Mouse (Mus musculus) testis, adult 2 months (tissue): Measurements from ENCODE around the gene Sost. TPM values are rescaled to one million over a fixed set of nuclear protein-coding genes. Genes with fewer than 3 reads are reported as not detected.
A peak's percentile ranks its signal among the peaks of the same experiment; 100 is the strongest.

Experiments
- H3K27ac ChIP-seq: fragments of 200-500 bp; 2 replicates; pipeline ENCODE4 v1.5.1; 2012; ENCODE audit warnings: low read depth, low read length; ENCODE audit not compliant: control insufficient read depth, insufficient read depth
- H3K27me3 ChIP-seq: fragments of 200-500 bp; 2 replicates; pipeline ENCODE4 v1.6.1; 2012; ENCODE audit warnings: mild to moderate bottlenecking, low read length, moderate library complexity; ENCODE audit not compliant: control insufficient read depth, insufficient read depth
- H3K36me3 ChIP-seq: fragments of 200-500 bp; 2 replicates; pipeline ENCODE4 v1.6.1; 2012; ENCODE audit warnings: mild to moderate bottlenecking, low read length; ENCODE audit not compliant: control insufficient read depth, insufficient read depth
- H3K4me1 ChIP-seq: fragments of 200-500 bp; 2 replicates; pipeline ENCODE4 v1.6.1; 2012; ENCODE audit warnings: low read length; ENCODE audit not compliant: control insufficient read depth, insufficient read depth
- H3K4me3 ChIP-seq: fragments of 200-500 bp; 2 replicates; pipeline ENCODE4 v1.5.1; 2012; ENCODE audit warnings: low read depth, mild to moderate bottlenecking, low read length, moderate library complexity, mixed read lengths; ENCODE audit not compliant: control insufficient read depth
- CTCF ChIP-seq: fragments of 200-500 bp; IDR thresholded peaks from 2 replicates; pipeline ENCODE4 v1.5.1; 2012; ENCODE audit warnings: low read depth, mild to moderate bottlenecking, inconsistent platforms, low read length, moderate library complexity; ENCODE audit not compliant: control insufficient read depth, insufficient read depth, insufficient replicate concordance
- POLR2A ChIP-seq: fragments of 200-500 bp; IDR thresholded peaks from 2 replicates; pipeline ENCODE4 v1.6.1; 2012; ENCODE audit warnings: low read depth, mild to moderate bottlenecking, inconsistent platforms, low read length, moderate library complexity; ENCODE audit not compliant: control insufficient read depth
- polyA plus RNA-seq: library from polyadenylated mRNA; depleted of rRNA; stranded (reverse); fragments of >200 nt; gene quantifications from 2 replicates; pipeline ENCODE4 v1.2.3, GENCODE M21; 2012

The Sost gene
- polyA plus RNA-seq, 1 experiment: 2.4 TPM

DNA sequence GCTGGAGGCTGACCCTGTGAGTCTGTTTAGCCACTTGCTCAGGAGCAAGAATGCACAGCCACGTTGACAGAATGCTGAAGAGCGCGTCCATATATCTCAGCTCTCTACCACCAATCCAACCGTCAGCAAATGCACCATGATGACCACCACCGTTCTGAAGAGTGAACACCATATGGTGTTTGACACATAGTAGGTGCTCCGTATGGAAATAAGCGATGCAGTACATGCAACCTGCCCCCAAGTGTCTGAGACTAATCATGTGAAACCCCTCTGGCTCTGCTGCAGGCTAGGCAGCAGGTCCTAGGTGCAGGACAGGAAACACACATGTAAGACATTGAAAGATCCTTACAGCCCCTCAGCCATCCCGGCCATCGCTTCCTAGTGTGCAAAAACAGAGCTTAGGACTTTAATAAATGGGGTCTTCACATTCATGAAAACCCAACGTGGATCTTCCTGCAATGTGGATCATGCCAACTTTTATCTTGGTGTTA lies 16.7 kb upstream of the Sost start:
- Histone ChIP-seq H3K4me1 (peaks cover 12% of the 10 kb centered on the region), H3K27ac (no peak overlapping the region), H3K4me3 (peak overlapping the region; percentile 0), H3K36me3 (no peaks in the 10 kb centered on the region), H3K27me3 (no peaks in the 10 kb centered on the region)
- no peak for TF ChIP-seq POLR2A
- no peak for TF ChIP-seq CTCF

DNA sequence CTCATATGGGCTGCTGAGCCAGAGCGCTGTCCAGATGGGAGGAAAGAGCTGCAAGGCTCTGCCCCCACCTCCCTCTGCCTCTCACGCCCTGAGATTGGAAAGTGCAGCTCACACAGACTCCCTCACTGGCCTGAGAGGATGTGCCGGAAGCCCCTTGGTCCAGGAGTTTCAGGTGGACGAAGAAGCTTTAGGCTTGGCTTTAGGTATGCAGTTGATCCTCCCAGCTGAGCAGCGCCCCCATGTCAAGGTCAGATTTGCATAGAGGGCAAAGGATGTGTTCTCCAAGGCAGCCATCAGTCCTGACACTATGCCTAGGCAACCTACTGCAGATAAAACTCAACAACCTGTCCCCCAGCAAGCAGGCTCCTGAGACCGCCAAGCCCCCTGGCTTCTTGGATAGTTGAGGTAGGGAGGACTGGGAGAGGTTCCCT lies 16.2 kb upstream of the Sost start:
- no peak overlapping the region for H3K27ac ChIP-seq
- TF ChIP-seq POLR2A (no peak), CTCF (no peak)
- no peaks in the 10 kb centered on the region for H3K36me3 ChIP-seq
- peaks cover 12% of the 10 kb centered on the region for H3K4me1 ChIP-seq
- H3K4me3 ChIP-seq: peak overlapping the region; percentile 1
- no peaks in the 10 kb centered on the region for H3K27me3 ChIP-seq

DNA sequence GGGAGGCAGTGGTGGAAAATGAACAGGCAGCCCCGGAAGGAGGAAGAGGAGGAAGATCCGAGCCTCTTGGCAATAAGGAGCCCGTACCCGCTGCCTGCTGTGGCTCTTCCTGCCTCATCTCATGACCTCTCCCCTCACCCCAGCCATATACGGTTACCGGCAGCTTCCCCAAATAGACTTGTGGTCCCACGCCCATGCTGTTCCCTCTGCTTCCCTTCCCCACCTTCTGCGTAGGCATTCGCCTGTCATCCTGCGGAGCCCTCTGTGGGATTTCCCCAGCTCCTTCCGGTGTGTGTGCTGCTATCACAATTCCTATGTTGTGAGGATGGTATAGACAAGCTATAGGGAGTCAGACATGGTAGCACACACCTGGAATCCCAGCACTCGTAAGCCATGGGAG lies 15.0 kb upstream of the Sost start:
- peaks cover 12% of the 10 kb centered on the region for H3K4me1 ChIP-seq
- no peak overlapping the region for H3K27ac ChIP-seq
- no peak overlapping the region for H3K4me3 ChIP-seq
- TF ChIP-seq POLR2A (no peak), CTCF (no peak)
- H3K27me3 ChIP-seq: no peaks in the 10 kb centered on the region
- no peaks in the 10 kb centered on the region for H3K36me3 ChIP-seq

DNA sequence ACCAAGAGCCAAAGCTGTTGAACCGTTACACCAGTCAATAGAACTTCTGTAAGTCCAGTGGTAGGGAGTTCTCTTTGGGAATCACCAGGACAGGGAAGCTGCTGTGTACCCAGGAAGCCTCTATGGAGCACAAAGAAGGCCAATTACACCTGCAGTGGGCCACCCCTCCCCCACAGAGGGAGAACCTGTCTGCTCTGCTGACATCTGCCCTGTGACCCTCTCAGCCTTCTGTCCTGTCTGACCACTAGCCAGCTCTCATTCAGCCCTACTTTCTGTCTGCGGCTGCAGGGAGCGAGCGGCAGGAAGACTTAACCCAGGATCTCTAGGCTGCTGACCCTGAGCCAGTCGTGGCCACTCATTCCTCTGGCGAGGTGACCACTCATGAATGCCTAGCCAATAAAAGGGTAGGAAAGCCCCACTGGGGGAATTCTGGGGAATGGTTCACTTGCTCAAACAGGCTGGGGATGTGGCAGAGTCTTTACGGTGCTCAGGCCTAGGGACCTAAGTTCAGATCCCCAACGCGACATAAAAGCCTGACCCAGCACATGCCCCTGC lies 13.9 kb upstream of the Sost start:
- H3K4me3 ChIP-seq: no peak overlapping the region
- H3K27me3 ChIP-seq: no peaks in the 10 kb centered on the region
- no peak for TF ChIP-seq POLR2A
- no peak for TF ChIP-seq CTCF
- H3K36me3 ChIP-seq: no peaks in the 10 kb centered on the region
- peaks cover 10% of the 10 kb centered on the region for H3K4me1 ChIP-seq
- H3K27ac ChIP-seq: no peak overlapping the region

DNA sequence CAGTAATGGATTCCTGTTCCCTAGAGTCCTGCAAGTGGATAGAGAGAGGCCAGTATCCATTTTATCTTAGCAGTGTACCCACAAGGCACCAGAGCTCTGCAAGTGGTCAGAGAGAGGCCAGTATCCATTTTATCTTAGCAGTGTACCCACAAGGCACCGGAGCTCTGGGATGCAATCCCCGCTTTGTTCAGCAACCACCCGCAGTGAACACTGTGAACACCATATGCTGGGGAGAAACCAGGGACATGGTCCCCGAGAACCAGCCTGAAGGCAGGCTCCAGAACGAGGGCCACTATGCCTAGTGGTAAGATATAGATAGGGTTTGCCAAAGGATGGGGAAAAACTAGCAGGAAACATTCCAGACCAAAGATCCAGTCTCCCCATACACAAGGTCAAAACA lies 12.3 kb upstream of the Sost start:
- no peak for TF ChIP-seq CTCF
- no peak for TF ChIP-seq POLR2A
- H3K27me3 ChIP-seq: no peaks in the 10 kb centered on the region
- no peak overlapping the region for H3K4me3 ChIP-seq
- H3K4me1 ChIP-seq: peaks cover 5% of the 10 kb centered on the region
- H3K27ac ChIP-seq: no peak overlapping the region
- no peaks in the 10 kb centered on the region for H3K36me3 ChIP-seq

DNA sequence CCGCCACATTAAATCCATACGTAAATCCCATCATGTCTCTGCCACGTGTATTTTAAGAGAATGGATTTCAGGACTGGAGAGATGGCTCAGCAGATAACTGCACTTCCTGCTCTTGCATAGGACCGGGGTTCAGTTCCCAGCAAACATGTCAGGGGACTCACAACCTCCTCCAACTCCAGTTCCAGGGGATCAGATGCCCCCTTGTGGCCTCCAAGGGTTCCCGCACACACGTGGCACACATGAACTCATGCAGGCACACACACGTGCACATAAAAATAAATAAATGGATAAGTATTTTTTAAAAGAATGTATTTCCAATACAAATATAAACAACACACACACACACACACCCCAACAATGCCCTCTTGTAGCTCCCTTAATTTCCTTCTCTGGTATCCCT lies 10.1 kb upstream of the Sost start:
- H3K27me3 ChIP-seq: no peaks in the 10 kb centered on the region
- H3K36me3 ChIP-seq: no peaks in the 10 kb centered on the region
- TF ChIP-seq CTCF: no peak; the same call in 1 of the 2 replicates
- no peak for TF ChIP-seq POLR2A

DNA sequence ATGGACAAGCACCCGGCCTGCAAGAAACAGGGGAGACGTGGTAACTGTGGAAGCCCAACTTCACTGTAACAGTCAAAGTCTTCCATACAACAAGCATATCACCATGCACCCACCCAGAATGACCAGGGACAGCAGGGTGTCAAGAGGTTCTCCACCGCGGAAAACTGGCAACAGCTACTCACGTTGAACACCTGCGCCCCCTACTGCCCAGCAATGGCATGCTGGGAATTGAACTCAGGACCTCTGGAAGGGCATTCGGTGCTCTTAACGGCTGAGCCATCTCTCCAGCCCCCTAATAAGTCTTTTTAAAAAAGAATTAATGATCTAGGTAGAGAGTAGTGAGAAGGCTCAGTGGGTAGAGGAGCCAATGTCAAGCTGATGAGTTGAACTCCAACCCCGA lies 8.1 kb upstream of the Sost start:
- TF ChIP-seq POLR2A (no peak), CTCF (peak; percentile 80; the same call in 1 of the 2 replicates)
- Histone ChIP-seq H3K27ac (no peak overlapping the region), H3K4me3 (peak overlapping the region; percentile 14), H3K27me3 (no peaks in the 10 kb centered on the region), H3K4me1 (peaks cover 4% of the 10 kb centered on the region), H3K36me3 (no peaks in the 10 kb centered on the region)

More for the DNA sequence above, 10.1 kb upstream of the Sost start:
- Histone ChIP-seq H3K4me1 (peaks cover 4% of the 10 kb centered on the region), H3K4me3 (no peak overlapping the region), H3K27ac (no peak overlapping the region)

DNA sequence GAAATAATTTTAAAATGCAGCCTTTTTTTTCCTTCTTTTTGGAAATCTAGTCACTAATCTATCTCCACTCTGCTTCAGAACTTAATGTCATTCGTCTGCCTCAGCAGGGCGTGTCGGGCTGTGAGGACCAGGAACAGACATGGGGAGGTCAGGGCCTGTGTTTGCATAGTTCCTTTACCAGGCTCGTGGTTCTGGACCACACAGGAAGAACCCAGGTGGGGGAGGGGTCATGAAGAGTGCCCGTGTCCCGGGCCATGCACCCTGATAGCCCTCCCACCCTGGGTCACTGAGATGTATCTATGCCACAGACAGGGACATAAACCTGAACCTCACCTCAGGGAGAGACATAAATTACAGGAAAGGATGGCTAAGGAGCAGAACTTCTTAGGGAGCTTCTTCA lies 7.4 kb upstream of the Sost start:
- no peaks in the 10 kb centered on the region for H3K27me3 ChIP-seq
- no peaks in the 10 kb centered on the region for H3K36me3 ChIP-seq
- H3K27ac ChIP-seq: no peak overlapping the region
- TF ChIP-seq POLR2A (no peak), CTCF (no peak)
- peaks cover 4% of the 10 kb centered on the region for H3K4me1 ChIP-seq
- H3K4me3 ChIP-seq: no peak overlapping the region
